Mouse (Mus musculus): ENCODE data around the gene Apoa2. TPM values are rescaled to one million over a fixed set of nuclear protein-coding genes. Genes with fewer than 3 reads are reported as not detected.

Gene Apoa2
- 4.7 and 7.2 TPM in 2 replicates for polyA plus RNA-seq (2012; rRNA removed)

- DNase-seq, result no peak
- Histone ChIP-seq H3K4me1 (ENCODE audit: control insufficient read depth, insufficient read depth, low read length) (peaks cover 9% of the 10 kb centered on the region), H3K4me3 (replicated peaks; ENCODE audit: extremely low read depth, low read depth, low read length) (no peak within 1 kb of the TSS)
- 86% methylated on average over 5 of the region's 5 CpGs for WGBS
- TF ChIP-seq POLR2A (IDR thresholded peaks at IDR 0.05; ENCODE audit: borderline replicate concordance, extremely low read depth, low read depth, low read length) (no peak), CTCF (IDR thresholded peaks at IDR 0.05; ENCODE audit: insufficient read depth, low read length) (no peak)
Measured at GRCm38 (mm10) chr1:171224857-171225256, at the start of gene Apoa2. Apoa2 (plus strand) TSS chr1:171225054.

- TF ChIP-seq CTCF (IDR thresholded peaks at IDR 0.05; ENCODE audit: insufficient read depth, low read length) (no peak), POLR2A (IDR thresholded peaks at IDR 0.05; ENCODE audit: borderline replicate concordance, extremely low read depth, low read depth, low read length) (no peak)
- no peak for DNase-seq
- WGBS, result 52% methylated on average over 5 of the region's 5 CpGs
- Histone ChIP-seq H3K4me1 (ENCODE audit: control insufficient read depth, insufficient read depth, low read length) (peaks cover 11% of the 10 kb centered on the region), H3K4me3 (replicated peaks; ENCODE audit: extremely low read depth, low read depth, low read length) (no peak overlapping the region)
Measured at GRCm38 (mm10) chr1:171179487-171180171, 45.2 kb upstream of the Apoa2 start.

DNA sequence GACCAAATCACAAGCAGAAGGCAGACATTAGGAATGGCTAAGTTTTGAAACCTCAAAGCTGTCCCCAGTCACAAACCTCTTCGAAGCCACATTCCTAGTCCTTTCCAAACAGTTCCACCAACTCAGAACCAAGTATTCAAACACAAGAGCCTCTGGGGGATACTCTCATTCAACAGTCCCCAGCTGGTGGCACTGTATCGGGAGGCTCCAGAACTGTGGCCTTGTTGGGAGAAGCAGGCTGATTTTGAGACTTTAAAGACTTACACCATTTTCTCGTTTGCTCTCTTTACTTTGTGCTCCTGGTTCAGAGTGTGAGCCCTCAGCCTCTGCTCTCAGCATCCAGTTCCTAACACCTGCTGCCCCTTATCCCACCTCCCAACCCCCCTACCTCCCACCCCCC is 41.8 kb upstream of the Apoa2 start:
- Histone ChIP-seq H3K4me1 (ENCODE audit: control insufficient read depth, insufficient read depth, low read length) (peaks cover 18% of the 10 kb centered on the region), H3K4me3 (replicated peaks; ENCODE audit: extremely low read depth, low read depth, low read length) (no peak overlapping the region)
- no peak for DNase-seq
- TF ChIP-seq POLR2A (IDR thresholded peaks at IDR 0.05; ENCODE audit: borderline replicate concordance, extremely low read depth, low read depth, low read length) (no peak), CTCF (IDR thresholded peaks at IDR 0.05; ENCODE audit: insufficient read depth, low read length) (no peak)
- 88% methylated on average over 3 of the region's 3 CpGs for WGBS

DNA sequence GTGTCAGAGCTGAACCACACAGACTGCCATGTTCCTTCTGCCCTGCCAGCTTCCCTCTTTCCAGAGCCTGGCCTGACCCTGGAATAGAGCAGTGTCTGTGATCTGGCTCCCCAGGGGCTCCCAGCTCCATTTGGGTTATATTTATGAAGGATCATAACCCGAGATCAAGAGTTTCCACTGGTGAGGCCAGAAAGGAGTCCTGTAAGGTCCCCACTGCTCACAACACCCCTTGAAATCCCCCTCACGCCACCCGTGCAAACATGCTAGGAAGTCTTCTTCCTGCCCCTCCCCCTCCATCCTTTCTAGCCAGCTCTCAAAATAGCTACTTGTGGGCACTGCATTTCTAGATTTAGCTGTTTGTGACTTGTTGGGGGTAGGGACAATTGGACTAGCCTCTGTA is 41.2 kb upstream of the Apoa2 start:
- 23% methylated on average over 3 of the region's 3 CpGs for WGBS
- Histone ChIP-seq H3K4me1 (ENCODE audit: control insufficient read depth, insufficient read depth, low read length) (peaks cover 18% of the 10 kb centered on the region), H3K4me3 (replicated peaks; ENCODE audit: extremely low read depth, low read depth, low read length) (no peak overlapping the region)
- no peak for DNase-seq
- no peak for TF ChIP-seq POLR2A (IDR thresholded peaks at IDR 0.05; ENCODE audit: borderline replicate concordance, extremely low read depth, low read depth, low read length)
- TF ChIP-seq CTCF (IDR thresholded peaks at IDR 0.05; ENCODE audit: insufficient read depth, low read length), result no peak

DNA sequence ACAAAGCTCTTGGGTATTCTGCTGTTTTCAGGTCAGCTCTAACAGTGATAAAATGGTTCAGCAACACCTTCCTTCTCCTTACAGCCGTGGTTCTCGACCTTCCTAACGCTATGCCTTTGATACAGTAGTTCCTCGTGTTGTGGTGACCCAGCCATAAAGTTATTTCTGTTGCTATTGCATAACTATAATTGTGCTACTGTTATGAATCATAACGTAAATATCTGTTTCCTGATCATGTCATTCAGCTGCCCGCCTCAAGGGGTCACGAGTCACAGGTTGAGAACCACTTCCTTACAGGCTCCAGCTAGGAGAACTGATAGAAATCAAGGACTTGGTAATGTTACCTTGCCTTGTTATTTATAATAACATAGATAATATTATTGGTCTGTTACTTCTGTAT is 40.5 kb upstream of the Apoa2 start:
- Histone ChIP-seq H3K4me1 (ENCODE audit: control insufficient read depth, insufficient read depth, low read length) (peaks cover 18% of the 10 kb centered on the region), H3K4me3 (replicated peaks; ENCODE audit: extremely low read depth, low read depth, low read length) (no peak overlapping the region)
- 14% methylated on average over 7 of the region's 7 CpGs for WGBS
- peak; percentile 52 for DNase-seq
- TF ChIP-seq CTCF (IDR thresholded peaks at IDR 0.05; ENCODE audit: insufficient read depth, low read length), result peak; percentile 44; the same call in 1 of the 2 replicates
- TF ChIP-seq POLR2A (IDR thresholded peaks at IDR 0.05; ENCODE audit: borderline replicate concordance, extremely low read depth, low read depth, low read length), result no peak

DNA sequence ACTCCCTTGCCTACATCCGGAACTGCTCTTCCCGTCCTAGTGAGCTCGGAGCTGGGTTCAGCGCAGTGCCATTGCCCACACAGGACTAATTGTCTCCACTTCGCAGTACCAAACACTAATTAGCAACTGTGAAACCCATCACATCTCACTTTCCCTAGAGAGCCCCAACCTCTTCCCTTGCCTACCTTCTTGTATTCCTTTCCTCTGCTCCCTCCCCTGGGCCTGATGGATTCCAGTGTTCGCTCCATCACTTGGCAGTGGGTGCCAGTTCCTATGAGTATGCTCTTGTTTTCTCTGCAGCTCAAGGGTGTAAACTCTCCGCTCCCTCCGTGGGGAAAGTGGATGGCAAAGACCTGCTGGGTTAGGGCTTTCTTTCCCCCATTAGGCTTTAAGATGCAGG is 39.2 kb upstream of the Apoa2 start:
- no peak for DNase-seq
- Histone ChIP-seq H3K4me3 (replicated peaks; ENCODE audit: extremely low read depth, low read depth, low read length) (no peak overlapping the region), H3K4me1 (ENCODE audit: control insufficient read depth, insufficient read depth, low read length) (peaks cover 18% of the 10 kb centered on the region)
- 74% methylated on average over 8 of the region's 8 CpGs for WGBS
- TF ChIP-seq CTCF (IDR thresholded peaks at IDR 0.05; ENCODE audit: insufficient read depth, low read length) (no peak), POLR2A (IDR thresholded peaks at IDR 0.05; ENCODE audit: borderline replicate concordance, extremely low read depth, low read depth, low read length) (no peak)

DNA sequence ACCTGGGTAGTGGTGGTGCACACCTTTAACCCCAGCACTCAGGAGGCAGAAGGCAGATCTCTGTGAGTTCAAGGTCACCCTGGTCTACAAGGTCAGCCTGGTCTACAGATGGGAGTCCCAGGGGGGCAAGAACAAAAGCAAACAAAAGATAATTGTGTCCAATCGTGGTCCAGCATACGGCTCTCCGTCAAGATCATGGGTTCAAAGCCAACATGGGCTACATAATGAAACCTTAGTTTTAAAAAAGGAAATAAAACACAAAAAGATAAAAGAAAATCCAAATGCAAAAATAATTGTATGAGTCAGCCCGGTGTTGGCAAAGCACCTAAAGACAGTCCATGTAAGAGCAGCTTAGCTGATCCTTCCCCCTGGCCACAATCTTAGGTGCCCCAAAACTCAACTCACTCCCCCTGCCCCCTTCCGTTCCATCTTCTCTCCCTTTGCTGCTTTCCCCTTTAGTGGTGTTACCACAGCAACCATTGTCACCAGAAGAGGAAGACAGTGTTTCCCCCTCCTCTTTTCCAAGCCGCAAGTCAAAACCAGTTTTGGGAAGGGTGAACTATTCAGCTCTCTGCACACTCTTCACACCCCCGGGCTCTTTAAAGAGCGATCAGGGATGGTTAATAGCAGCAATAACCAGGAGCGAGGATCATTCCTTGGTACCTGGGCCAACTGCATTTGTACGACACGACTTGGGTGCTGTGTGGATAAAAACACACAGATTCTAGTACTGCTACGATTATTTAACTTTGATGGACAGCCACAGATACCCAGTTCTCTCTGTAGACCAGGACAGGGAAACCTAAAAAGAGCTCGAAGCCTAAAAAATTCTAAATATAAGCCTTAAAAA is 36.8 kb upstream of the Apoa2 start:
- no peak for TF ChIP-seq CTCF (IDR thresholded peaks at IDR 0.05; ENCODE audit: insufficient read depth, low read length)
- TF ChIP-seq POLR2A (IDR thresholded peaks at IDR 0.05; ENCODE audit: borderline replicate concordance, extremely low read depth, low read depth, low read length), result no peak
- peaks cover 18% of the 10 kb centered on the region for H3K4me1 ChIP-seq (ENCODE audit: control insufficient read depth, insufficient read depth, low read length)
- DNase-seq, result no peak
- no peak overlapping the region for H3K4me3 ChIP-seq (replicated peaks; ENCODE audit: extremely low read depth, low read depth, low read length)
- 73% methylated on average over 13 of the region's 13 CpGs for WGBS

DNA sequence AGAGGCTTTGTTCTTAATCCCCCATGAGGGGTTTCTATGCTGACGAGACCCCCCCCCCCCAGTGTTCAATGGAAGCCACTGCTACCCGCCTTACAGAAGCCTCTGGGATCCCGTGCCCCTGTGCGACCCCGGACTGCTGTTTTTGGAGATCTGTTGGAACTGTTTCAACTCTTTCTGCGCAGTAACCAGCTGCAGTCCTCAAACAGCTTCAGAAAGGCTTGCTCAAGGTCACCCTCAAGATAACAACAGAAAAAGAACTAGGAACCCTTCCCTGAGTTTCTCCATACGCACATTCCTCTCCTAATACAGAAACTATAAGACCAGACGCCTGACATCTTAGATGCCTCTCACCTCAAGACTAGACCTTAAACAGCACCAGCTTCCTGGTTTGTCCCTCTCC is 35.8 kb upstream of the Apoa2 start:
- no peak for TF ChIP-seq CTCF (IDR thresholded peaks at IDR 0.05; ENCODE audit: insufficient read depth, low read length)
- no peak for TF ChIP-seq POLR2A (IDR thresholded peaks at IDR 0.05; ENCODE audit: borderline replicate concordance, extremely low read depth, low read depth, low read length)
- Histone ChIP-seq H3K4me3 (replicated peaks; ENCODE audit: extremely low read depth, low read depth, low read length) (no peak overlapping the region), H3K4me1 (ENCODE audit: control insufficient read depth, insufficient read depth, low read length) (peaks cover 11% of the 10 kb centered on the region)
- 33% methylated on average over 8 of the region's 8 CpGs for WGBS
- DNase-seq, result no peak

DNA sequence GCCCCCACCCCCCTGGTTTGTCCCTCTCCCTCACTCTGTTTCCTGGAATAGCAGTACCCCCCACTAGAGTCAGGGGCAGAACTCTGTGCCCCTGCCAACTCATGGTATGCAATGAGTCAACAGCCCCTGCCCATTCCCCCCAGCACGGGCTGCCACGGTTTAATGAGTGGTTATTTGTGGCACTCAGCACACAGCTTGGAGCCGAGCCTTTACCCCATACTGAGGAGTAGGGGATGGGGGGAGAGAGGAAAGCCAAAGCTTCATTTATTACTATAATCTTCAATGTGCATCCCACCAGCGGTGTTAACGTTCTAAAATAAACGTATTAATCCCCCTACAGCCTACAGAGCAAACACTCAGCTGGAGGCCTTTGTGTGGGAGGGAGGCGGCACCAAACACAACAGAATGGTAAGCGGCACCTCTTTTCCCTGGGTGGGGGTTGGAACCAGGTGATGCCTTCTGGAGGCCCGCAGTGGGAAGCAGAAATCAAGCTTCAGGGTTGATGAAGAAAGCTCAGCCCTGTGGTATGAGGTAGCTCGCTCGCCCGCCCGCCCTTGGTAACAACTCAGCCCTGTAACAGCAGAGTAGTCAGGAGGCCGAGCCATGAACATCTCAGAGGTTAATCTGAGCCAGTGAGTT is 35.3 kb upstream of the Apoa2 start:
- Histone ChIP-seq H3K4me3 (replicated peaks; ENCODE audit: extremely low read depth, low read depth, low read length) (no peak overlapping the region), H3K4me1 (ENCODE audit: control insufficient read depth, insufficient read depth, low read length) (peaks cover 8% of the 10 kb centered on the region; the same call in 1 of the 2 replicates)
- TF ChIP-seq CTCF (IDR thresholded peaks at IDR 0.05; ENCODE audit: insufficient read depth, low read length) (no peak), POLR2A (IDR thresholded peaks at IDR 0.05; ENCODE audit: borderline replicate concordance, extremely low read depth, low read depth, low read length) (no peak)
- DNase-seq, result no peak
- WGBS, result 63% methylated on average over 14 of the region's 14 CpGs
